Mouse (Mus musculus) left cerebral cortex, postnatal 25 days (tissue): ENCODE measurements at regions not wholly inside any gene's neighbourhood (a gene's known extent, or its start where the extent isn't known, plus 50 kb on each side); places are given as distances from the start of the nearest gene placed in this dataset.

Experiments
- DNase-seq, 2 experiments: peaks; one replicate each; pipeline ENCODE4 v3.0.0; 2022; ENCODE audit warnings: low spot score in 2 of 2, mixed read lengths in 1 of 2
- intact Hi-C: fragments of 180-260 bp; cut with DNase I; formaldehyde crosslinking; loops from one replicate; pipeline ENCODE4 v1.15.1; 2025

DNA sequence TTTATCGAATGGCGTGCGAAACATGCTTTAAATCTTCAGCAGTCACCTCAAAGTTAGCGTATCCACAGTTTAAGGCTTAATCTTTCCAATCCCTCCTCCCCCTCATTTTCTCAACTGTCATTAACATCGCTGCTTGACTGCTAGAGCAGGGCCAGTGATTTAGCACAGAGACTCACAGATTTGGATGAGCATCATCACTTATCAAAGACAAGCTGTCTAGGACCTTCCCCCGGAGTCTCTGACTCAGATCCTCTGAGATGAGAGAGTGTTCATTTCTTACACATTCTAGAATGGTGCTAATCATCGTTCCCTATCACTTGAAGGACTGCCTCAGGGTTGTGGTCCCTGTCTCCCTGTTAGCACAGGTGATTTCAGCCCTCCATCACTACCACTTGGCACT, 112.1 kb upstream of the Tmem132c start:
- intact Hi-C loops = no loop called here
- peak in 1 of 2 experiments; percentile 53 for DNase-seq

DNA sequence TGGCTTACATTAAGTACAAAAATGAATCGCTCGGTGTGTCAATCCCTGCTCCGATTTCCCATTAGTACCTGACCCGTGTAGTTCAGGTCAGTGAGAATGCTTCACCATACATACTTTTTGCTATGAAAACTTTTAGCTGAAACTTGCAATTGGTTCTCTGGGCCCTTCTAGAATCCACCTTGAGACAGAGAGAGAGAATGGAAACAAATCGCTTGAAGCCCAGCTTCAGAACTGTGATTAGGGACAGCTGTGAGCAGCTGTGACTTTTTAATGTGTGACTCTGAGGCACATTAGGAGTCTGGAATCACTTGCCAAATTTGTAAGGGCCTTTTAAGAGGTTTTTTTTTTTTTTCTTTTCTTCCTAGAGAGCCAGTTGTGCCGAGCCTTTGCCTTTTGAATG, 107.2 kb upstream of the Tmem132c start:
- no peak for DNase-seq
- intact Hi-C loops = no loop called here

DNA sequence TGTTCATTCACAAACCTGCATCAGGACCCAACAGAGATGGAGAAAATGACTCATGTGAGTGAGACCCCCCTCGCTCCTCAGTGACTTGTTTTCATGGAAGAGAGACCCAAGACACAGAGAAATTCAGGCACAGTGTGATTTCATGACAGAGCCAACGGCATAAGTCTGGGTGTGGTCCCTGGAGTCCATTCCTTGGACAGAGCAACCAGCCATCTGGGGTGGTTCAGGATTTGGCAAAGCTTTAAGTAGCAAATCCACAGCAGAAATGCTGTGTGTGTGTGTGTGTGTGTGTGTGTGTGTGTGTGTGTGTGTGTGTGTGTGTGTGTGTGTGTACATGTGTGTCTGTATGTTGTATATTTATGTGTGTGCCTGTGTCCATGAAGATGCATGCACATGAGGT, 101.0 kb upstream of the Tmem132c start:
- intact Hi-C loops = no loop called here
- no peak for DNase-seq

DNA sequence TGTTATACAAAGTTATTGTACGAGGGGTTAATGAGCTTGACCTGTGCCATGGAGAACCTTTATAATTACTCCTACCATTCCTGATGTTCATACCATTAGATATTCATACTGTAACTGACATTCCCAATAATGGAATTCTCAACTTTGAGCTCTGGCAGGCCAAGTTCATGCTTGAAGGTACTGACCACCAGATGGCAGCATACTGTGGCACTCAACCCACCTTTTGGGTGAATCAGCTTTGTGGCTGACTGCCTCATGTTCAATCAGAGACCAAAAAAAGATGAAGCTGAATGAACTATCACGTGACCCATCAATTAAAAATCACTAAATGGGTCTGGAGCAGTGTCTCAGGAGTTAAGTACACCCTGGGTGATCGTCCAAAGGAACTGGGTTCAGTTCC, 81.3 kb upstream of the Tmem132c start:
- DNase-seq = peak in 1 of 2 experiments; percentile 16
- intact Hi-C loops = loop anchor here (5.0 kb wide), 1 partner anchor 188 kb away; no protein-coding TSS in a partner anchor

DNA sequence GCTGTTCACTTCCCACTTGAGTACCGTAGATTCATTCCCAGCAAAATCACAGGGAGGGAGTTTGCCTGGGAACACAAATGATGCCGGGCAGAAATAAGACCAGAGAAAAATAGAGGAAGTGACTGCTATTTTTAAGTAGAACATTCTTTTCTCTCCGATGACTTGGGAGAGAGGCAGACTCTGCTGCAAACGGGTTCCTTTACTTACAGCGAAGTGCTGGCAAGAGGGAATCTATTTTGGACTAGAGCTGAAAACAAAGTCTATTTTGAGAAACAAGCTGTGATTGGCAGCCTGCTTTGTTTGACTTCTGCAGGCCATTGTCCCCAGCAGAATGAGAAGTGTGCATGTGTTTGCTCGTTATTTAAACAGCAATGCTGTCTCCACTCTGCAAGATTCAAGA, 78.2 kb upstream of the Tmem132c start:
- peak; percentile 35 to 85 for DNase-seq
- intact Hi-C loops = loop anchor here (5.0 kb wide), 1 partner anchor 191 kb away; no protein-coding TSS in a partner anchor

DNA sequence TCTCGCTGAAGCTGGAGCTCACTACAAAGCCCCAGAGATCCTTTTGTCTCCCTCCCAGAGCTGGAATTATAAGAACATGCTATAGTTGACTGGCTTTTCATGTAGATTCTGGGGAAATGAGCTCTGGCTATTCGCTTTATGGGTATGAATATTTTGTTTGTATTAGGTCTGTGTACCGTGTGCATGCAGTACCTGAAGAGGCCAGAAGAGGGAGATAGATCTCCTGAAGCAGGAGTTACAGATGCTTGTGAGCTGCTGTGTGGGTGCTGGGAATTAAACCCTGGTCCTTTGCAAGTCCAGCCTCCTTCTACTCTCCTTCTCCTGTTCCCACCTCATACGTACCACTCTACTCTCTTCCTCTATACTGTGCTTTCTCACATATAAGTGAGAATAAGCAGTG, 52.6 kb upstream of the Tmem132c start:
- intact Hi-C loops = no loop called here
- no peak for DNase-seq
